Mouse (Mus musculus) forebrain, embryonic 15.5 days (tissue): ENCODE measurements around the gene Cnn1. TPM values are rescaled to one million over a fixed set of nuclear protein-coding genes. Genes with fewer than 3 reads are reported as not detected.

Experiments used
- ATAC-seq: fragments of 200-750 bp; cut with Nextera tagmentation; replicated peaks from 2 replicates; pipeline ENCODE4 v1.8.0; 2017; ENCODE audit warnings: mild to moderate bottlenecking, moderate TSS enrichment, moderate library complexity
- H3K27ac ChIP-seq: fragments of 300-500 bp; sonication (generic); replicated peaks from 2 replicates; pipeline ENCODE4 v1.5.1; 2015; ENCODE audit warnings: mild to moderate bottlenecking, inconsistent platforms
- H3K27me3 ChIP-seq: fragments of 300-500 bp; sonication (generic); 2 replicates; pipeline ENCODE4 v1.6.1; 2015; ENCODE audit warnings: inconsistent platforms
- H3K36me3 ChIP-seq: fragments of 300-500 bp; sonication (generic); 2 replicates; pipeline ENCODE4 v1.6.1; 2015; ENCODE audit warnings: mild to moderate bottlenecking, inconsistent platforms
- H3K4me1 ChIP-seq: fragments of 300-500 bp; sonication (generic); 2 replicates; pipeline ENCODE4 v1.6.1; 2015; ENCODE audit warnings: inconsistent platforms
- H3K4me2 ChIP-seq: fragments of 300-500 bp; sonication (generic); replicated peaks from 2 replicates; pipeline ENCODE4 v1.6.1; 2015; ENCODE audit warnings: mild to moderate bottlenecking, inconsistent platforms
- H3K4me3 ChIP-seq: fragments of 300-500 bp; sonication (generic); 2 replicates; pipeline ENCODE4 v1.5.1; 2015; ENCODE audit warnings: mild to moderate bottlenecking, inconsistent platforms
- H3K9ac ChIP-seq: fragments of 300-500 bp; sonication (generic); replicated peaks from 2 replicates; pipeline ENCODE4 v1.6.1; 2015; ENCODE audit warnings: mild to moderate bottlenecking, inconsistent platforms
- H3K9me3 ChIP-seq: fragments of 300-500 bp; sonication (generic); 2 replicates; pipeline ENCODE4 v1.6.1; 2016; ENCODE audit warnings: inconsistent platforms
- WGBS: fragments of 180-500 bp; shearing (Covaris S2); methylation state at CpG from one replicate; pipeline ENCODE4 v1.1.7; 2015; ENCODE audit warnings: mixed read lengths; 5-methylcytosine and 5-hydroxymethylcytosine counted together
- polyA plus RNA-seq: library from polyadenylated mRNA; unstranded; fragments of >200 nt; fragmentation: Nextera tagmentation; extraction: Ambion mirVana; gene quantifications from 2 replicates; pipeline ENCODE4 v1.2.1, GENCODE M21; 2015

Gene Cnn1
- 0.53 and 1.1 TPM in 2 replicates for polyA plus RNA-seq

DNA sequence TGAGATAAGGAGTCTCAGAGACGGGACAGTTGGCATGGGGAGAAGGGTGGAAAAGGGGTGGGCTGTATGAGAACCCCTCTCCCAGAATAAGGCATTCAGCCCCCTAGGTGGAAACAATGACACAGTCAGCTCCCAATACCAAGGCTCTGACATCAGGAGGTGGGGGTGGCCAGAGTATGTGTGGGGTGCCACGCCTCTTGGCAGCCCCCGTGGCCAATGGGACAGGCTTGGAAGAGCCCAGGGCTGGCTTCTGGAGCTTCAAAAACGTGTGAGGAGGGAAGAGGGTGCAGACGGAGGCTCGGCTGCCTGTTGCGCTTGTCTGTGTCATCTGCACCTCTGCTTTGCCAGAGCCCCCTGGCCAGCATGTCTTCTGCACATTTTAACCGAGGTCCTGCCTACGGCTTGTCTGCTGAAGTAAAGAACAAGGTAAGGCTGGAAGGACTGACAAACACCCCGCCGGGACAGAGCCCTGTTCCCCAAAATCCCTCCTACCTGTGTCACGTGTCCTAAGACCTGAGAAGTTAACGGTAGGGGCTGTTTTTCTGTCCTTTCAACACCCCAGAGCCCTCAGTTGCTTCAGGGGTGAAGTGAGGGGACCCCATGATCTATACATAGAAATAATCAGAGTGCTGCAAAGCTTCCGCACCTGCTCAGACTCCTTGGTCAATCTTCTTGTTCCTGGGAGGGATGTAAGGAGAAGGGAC, at the start of gene Cnn1:
Cnn1 (plus strand) TSS at position 224 of the 704 bp plus-strand sequence.
- Histone ChIP-seq H3K4me2 (no peak within 1 kb of the TSS), H3K4me3 (no peak within 1 kb of the TSS), H3K9me3 (no peaks in the 10 kb centered on the region), H3K9ac (no peak within 1 kb of the TSS), H3K36me3 (no peaks in the 10 kb centered on the region), H3K4me1 (0 out of 2 replicates have a peak, but pooled peaks cover 6% of the 10 kb centered on the region), H3K27ac (no peak within 1 kb of the TSS), H3K27me3 (peaks cover 24% of the 10 kb centered on the region)
- ATAC-seq: no peak
- WGBS: 6% methylated on average over 14 of the region's 14 CpGs

DNA sequence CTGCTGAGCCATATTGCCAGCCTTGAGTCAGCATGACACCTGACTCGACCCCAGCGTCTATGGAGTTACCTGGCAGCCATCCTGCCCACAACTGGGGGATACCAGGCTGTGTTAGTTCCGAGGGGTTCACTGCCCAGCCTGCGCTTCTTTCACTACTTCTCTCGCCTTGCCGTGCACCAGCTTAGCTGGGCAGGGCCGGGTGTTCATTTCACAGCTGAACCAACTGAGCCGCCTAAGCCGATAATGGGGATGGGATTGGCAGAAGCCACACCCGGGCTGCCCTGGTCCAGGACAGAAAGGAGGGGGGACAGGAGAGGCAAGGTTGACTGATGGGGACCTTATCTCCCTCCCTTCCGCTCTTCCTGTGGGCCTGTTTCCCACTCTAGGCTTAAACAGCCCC, 49.7 kb upstream of the Cnn1 start:
- H3K4me2 ChIP-seq: peak overlapping the region; percentile 81
- H3K27ac ChIP-seq: peak overlapping the region; percentile 94
- H3K9me3 ChIP-seq: no peaks in the 10 kb centered on the region
- peak overlapping the region; percentile 70 for H3K4me3 ChIP-seq
- 37% methylated on average over 11 of the region's 11 CpGs for WGBS
- H3K9ac ChIP-seq: peak overlapping the region; percentile 90
- H3K27me3 ChIP-seq: no peaks in the 10 kb centered on the region
- 0 out of 2 replicates have a peak, but pooled peaks cover 4% of the 10 kb centered on the region for H3K36me3 ChIP-seq
- peaks cover 46% of the 10 kb centered on the region for H3K4me1 ChIP-seq
- no peak for ATAC-seq

DNA sequence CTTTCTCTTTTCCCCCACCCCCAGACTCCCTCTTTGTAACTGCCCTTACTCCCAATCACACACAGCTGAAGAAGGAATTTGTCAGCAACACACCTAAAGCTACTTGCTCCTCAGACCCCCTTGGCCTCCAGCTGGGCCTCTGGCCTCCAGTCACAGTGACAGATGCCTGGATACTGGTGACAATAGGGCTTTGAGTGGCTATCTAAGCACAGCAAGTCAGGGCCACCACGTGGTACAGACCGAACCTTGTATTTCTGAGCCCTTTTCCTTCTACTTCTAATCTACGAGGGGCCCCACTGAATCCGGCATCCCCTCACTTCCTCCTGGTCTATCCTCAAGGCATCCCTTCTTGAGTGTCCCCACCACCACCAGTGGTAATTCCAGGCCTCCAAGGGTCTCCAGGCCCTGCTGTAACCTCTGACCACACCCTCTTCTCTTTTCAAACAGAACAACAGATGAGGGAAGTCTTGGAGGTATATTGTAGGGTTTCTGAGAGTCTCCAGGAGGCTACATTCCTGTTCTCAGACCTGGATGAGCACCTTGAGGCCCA, 49.2 kb upstream of the Cnn1 start:
- H3K9me3 ChIP-seq: no peaks in the 10 kb centered on the region
- peak overlapping the region; percentile 70 for H3K4me3 ChIP-seq
- peak overlapping the region; percentile 90 for H3K9ac ChIP-seq
- 27% methylated on average over 4 of the region's 4 CpGs for WGBS
- peak overlapping the region; percentile 94 for H3K27ac ChIP-seq
- no peaks in the 10 kb centered on the region for H3K27me3 ChIP-seq
- 0 out of 2 replicates have a peak, but pooled peaks cover 4% of the 10 kb centered on the region for H3K36me3 ChIP-seq
- peaks cover 47% of the 10 kb centered on the region for H3K4me1 ChIP-seq
- peak overlapping the region; percentile 81 for H3K4me2 ChIP-seq
- no peak for ATAC-seq

DNA sequence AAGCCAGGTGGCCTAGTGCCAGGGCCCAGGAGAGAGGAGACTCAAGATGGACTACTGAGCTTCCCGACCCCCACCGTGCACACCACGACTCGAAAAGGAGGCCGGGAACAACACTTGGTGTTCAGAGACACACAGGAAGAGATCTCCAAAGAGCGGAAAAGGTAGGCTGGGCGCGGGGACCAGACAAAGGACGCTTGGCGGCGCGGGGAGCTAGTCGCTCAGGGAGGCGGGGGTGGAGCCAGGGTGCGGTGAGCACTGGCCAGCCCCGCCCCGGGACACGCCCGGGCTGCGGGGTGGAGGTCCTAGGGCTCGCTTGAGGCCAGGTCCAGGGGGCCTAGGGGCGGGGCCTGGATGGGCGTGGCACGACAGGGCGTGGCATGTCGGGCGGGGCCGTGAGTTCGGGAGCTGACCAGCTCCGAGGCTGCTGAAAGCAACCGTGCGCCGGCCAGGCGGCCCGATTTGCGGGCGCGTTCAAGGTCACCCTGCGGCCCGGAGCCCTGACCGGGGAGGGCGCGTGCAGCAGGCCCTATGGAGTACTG, 48.6 kb upstream of the Cnn1 start:
- H3K36me3 ChIP-seq: 0 out of 2 replicates have a peak, but pooled peaks cover 4% of the 10 kb centered on the region
- H3K27ac ChIP-seq: peak overlapping the region; percentile 94
- H3K27me3 ChIP-seq: no peaks in the 10 kb centered on the region
- peak overlapping the region; percentile 81 for H3K4me2 ChIP-seq
- H3K9ac ChIP-seq: peak overlapping the region; percentile 90
- peaks cover 47% of the 10 kb centered on the region for H3K4me1 ChIP-seq
- H3K4me3 ChIP-seq: peak overlapping the region; percentile 70
- no peaks in the 10 kb centered on the region for H3K9me3 ChIP-seq
- ATAC-seq: peak; percentile 49
- WGBS: under 1% methylated on average over 43 of the region's 43 CpGs

DNA sequence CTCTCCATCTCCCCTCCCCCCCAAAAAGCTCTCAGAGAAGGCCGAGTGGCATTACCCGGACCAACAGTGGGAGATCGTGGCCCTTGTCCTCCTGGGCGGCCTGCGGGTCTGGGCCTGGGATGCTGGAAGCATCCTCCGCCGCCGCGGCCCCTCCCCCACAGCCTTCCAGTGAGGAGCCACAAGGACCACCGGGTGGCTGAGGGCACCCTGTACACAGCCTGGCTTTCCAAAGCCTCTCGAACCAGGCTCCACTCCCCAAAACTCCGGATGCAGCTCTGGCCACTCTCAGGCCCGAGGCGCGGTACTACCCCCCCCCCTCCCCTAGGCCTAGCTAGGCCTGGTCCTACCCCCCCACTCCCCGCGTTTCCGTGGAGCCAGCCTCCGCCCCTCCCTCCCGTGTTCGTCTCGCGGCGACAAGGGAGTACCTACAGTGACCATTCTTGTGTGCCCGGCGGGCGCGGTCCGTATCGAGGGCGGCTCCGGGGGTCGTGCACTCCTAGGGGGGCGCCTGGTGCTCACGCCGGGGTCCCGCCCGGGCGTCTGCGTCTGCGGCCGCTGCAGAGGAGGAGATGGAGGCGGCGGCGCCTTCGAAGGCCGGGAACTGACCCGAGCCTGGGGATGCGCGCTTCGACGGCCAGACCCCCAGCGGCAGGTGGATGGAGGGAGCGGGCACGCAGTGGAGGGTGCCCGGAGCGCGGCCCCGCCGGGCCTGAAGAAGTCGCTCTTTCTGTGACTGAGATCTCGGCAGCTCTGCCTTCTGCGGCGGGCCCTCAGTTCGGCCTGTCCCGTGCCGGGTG, 47.7 kb upstream of the Cnn1 start:
- Histone ChIP-seq H3K27ac (peak overlapping the region; percentile 94), H3K4me3 (peak overlapping the region; percentile 70)
- peak; percentile 32 for ATAC-seq

DNA sequence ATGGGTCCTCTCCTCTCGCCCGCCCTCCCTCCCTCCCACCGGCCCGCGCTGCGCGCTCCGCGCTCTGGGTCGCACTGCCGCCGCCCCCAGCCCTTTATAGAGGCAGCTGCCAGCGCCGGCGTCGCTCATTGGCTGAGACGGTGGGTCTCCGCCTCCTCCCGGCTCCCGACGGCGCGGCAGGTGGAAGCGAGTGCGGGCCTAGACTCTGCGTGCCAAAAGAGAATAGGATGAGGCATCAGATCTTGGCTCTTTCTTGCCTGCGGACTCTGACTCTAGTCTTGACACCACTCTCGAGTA, 47.1 kb upstream of the Cnn1 start, which contains the start of gene Elavl3:
Elavl3 (minus strand) TSS at position 66 of the 297 bp plus-strand sequence.
- no peaks in the 10 kb centered on the region for H3K27me3 ChIP-seq
- H3K27ac ChIP-seq: peak within 1 kb of the TSS; percentile 94
- peak; percentile 85 for ATAC-seq
- peaks cover 42% of the 10 kb centered on the region for H3K4me1 ChIP-seq
- peaks cover 4% of the 10 kb centered on the region; the same call in 1 of the 2 replicates for H3K36me3 ChIP-seq
- 2% methylated on average over 16 of the region's 28 CpGs for WGBS
- peak within 1 kb of the TSS; percentile 70 for H3K4me3 ChIP-seq
- H3K9ac ChIP-seq: peak within 1 kb of the TSS; percentile 90
- H3K9me3 ChIP-seq: no peaks in the 10 kb centered on the region
- H3K4me2 ChIP-seq: peak within 1 kb of the TSS; percentile 81

More for the DNA sequence above, 47.7 kb upstream of the Cnn1 start:
- no peaks in the 10 kb centered on the region for H3K9me3 ChIP-seq
- H3K9ac ChIP-seq: peak overlapping the region; percentile 90
- H3K4me1 ChIP-seq: peaks cover 46% of the 10 kb centered on the region
- no peaks in the 10 kb centered on the region for H3K27me3 ChIP-seq
- peak overlapping the region; percentile 81 for H3K4me2 ChIP-seq
- H3K36me3 ChIP-seq: 0 out of 2 replicates have a peak, but pooled peaks cover 4% of the 10 kb centered on the region
- under 1% methylated on average over 65 of the region's 67 CpGs for WGBS

DNA sequence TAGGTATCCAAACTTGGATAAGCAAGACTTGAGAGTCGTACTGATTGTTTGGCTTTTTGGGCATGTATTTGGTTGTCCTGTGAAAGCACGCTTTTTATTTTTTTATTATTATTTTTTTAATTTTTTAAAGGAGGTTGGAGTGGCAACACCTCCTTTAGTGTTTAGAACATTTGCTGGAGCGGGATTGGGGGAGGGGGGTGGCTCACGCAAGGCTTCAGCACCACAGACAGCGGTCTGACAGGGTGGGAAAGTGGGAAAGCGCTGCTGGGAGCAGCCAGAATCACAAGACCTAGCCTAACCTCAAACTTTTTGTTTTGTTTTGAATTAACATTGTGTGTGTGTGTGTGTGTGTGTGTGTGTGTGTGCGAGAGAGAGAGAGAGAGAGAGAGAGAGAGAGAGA, 45.4 kb upstream of the Cnn1 start:
- Histone ChIP-seq H3K27me3 (no peaks in the 10 kb centered on the region), H3K4me1 (peaks cover 25% of the 10 kb centered on the region), H3K36me3 (peaks cover 16% of the 10 kb centered on the region), H3K9me3 (no peaks in the 10 kb centered on the region), H3K4me3 (no peak overlapping the region), H3K9ac (no peak overlapping the region), H3K27ac (no peak overlapping the region), H3K4me2 (no peak overlapping the region)
- no peak for ATAC-seq
- WGBS: 41% methylated on average over 6 of the region's 7 CpGs

DNA sequence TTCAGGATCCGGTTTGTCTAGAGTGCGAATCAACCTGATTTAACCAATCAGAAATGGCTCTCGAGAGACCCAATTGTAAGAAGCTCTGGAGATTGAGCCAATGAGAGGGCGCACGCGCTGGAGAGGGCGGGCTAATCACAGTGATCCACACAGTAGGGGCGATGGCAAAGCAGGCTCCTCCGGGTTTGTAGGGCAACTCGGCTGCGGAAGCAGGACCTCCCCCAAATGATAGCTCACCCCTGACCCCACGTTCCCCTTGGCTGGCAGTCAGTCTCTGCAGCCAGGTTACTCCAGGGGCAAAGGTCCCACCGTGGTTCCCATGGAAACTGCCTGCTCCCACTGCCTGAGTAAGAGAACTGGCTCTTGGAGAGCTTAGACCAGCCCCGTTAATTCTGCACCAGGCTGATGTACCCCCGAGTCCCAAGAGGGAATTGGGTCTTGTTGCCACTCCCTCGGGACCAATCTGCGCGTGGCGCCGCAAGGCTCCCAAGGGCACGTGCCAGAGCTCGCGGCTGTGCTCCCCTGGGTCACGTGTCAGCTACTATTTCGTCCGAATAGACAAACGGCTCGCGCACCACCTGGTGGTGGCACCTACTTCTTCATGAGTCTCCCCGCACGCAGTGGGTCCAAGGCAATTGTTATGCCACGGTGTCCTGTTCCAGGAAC, 44.5 kb upstream of the Cnn1 start:
- Histone ChIP-seq H3K4me3 (peak overlapping the region; percentile 31), H3K27ac (peak overlapping the region; percentile 17; the same call in 1 of the 2 replicates), H3K27me3 (no peaks in the 10 kb centered on the region), H3K36me3 (peaks cover 20% of the 10 kb centered on the region), H3K9me3 (no peaks in the 10 kb centered on the region), H3K9ac (no peak overlapping the region), H3K4me1 (peaks cover 16% of the 10 kb centered on the region), H3K4me2 (peak overlapping the region; percentile 51)
- 2% methylated on average over 32 of the region's 32 CpGs for WGBS
- peak; percentile 23 for ATAC-seq

DNA sequence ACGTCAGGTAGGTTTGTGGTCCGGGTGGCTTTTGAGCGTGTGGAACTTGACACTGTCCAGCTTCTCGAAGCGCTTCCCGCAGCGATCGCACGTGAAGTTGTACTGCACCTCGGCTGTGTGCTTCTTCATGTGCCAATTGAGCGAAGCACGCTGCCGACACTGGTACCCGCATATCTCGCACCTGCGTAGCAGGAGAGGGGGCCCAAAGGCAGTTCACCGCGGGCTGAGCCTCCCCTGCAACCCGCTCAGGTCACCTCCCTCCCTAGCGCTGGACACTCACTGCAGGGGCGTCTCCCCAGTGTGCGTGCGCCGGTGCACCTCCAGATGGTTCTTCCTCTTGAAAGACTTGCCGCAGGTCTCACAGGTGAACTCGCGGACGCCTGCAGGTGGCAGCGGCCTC, 43.3 kb upstream of the Cnn1 start:
- Histone ChIP-seq H3K4me3 (no peak overlapping the region), H3K9ac (no peak overlapping the region), H3K9me3 (no peaks in the 10 kb centered on the region), H3K27ac (no peak overlapping the region), H3K27me3 (no peaks in the 10 kb centered on the region), H3K36me3 (peaks cover 24% of the 10 kb centered on the region), H3K4me1 (peaks cover 12% of the 10 kb centered on the region), H3K4me2 (no peak overlapping the region)
- no peak for ATAC-seq
- 41% methylated on average over 29 of the region's 29 CpGs for WGBS

DNA sequence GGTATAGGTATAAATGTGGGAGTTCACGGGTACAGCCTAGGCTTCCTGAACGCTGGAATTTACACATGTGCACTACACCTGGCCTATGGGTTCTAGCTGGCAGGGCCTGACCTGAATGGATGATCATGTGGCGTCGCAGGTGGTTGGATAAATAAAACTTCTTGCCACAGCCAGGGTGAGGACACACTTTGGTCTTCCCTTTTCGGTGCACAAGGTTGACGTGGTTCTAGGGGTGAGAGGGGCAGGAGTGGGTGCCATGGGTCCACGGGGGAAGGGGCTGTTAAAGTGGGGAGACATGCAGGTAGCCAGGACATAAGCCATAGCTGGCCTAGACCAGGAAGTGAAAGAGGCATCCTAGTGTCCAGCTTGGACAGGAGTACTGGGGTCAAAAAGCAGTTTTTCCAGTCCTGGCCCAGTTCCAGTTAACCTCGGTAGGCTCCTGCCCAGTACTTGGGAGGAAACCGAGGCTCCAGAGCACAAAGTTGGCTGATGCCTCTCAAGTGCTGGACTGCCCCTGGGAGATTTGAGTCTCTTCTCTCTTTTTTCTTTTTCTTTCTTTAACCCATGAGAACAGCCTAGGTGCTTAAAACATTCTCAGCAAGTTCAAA, 42.6 kb upstream of the Cnn1 start:
- no peaks in the 10 kb centered on the region for H3K9me3 ChIP-seq
- no peak for ATAC-seq
- peaks cover 30% of the 10 kb centered on the region for H3K36me3 ChIP-seq
- no peak overlapping the region for H3K4me3 ChIP-seq
- H3K4me2 ChIP-seq: no peak overlapping the region
- whole genome bisulfite sequencing: 78% methylated on average over 9 of the region's 9 CpGs
- H3K4me1 ChIP-seq: peaks cover 12% of the 10 kb centered on the region
- H3K27ac ChIP-seq: no peak overlapping the region
- no peaks in the 10 kb centered on the region for H3K27me3 ChIP-seq
- no peak overlapping the region for H3K9ac ChIP-seq

DNA sequence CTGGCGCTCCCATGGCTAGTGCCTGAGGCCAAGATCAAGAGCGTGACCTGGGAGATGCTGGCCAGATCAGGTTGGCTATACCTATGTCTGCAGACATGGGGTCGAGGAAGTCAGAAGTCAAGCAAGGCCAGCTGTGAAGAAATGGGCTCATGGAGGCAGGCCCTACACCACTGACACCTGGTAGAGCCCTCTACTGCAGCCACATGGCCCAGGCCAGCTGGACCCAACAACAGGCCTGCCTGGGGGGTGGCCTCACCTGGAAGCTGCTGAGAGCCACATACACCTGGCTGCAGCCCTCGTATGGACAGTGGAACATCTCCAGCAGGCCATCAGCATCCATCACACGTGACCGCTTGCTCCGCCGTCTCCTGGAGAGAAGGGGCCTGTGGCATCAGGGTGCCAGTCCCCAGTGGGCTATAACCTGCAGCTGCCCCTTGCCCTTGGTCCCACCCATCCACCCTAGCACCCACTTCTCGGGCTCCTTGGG, 41.9 kb upstream of the Cnn1 start:
- Histone ChIP-seq H3K36me3 (peaks cover 34% of the 10 kb centered on the region), H3K9me3 (no peaks in the 10 kb centered on the region), H3K27ac (no peak overlapping the region), H3K4me1 (peaks cover 10% of the 10 kb centered on the region), H3K9ac (no peak overlapping the region), H3K27me3 (no peaks in the 10 kb centered on the region), H3K4me2 (no peak overlapping the region), H3K4me3 (no peak overlapping the region)
- 90% methylated on average over 9 of the region's 9 CpGs for WGBS
- ATAC-seq: no peak
